Mouse (Mus musculus) liver, embryonic 14.5 days (tissue): ENCODE measurements at regions not wholly inside any gene's neighbourhood (a gene's known extent, or its start where the extent isn't known, plus 50 kb on each side); places are given as distances from the start of the nearest gene placed in this dataset.

Source experiments
- CTCF ChIP-seq: IDR thresholded peaks from 2 replicates; pipeline ENCODE4 v1.5.1; 2016; ENCODE audit warnings: antibody characterized with exemption, low read depth, control low read depth
- EP300 ChIP-seq: IDR thresholded peaks from 2 replicates; pipeline ENCODE4 v1.6.1; 2016; ENCODE audit warnings: antibody characterized with exemption, low read depth

- TF ChIP-seq CTCF (no peak), EP300 (no peak)
Measured at GRCm38 (mm10) chr7:96095752-96096151, 75.3 kb upstream of the Tenm4 start.
